Mouse (Mus musculus) embryonic fibroblast, embryonic 13.5 days (primary cell): Measurements from ENCODE around the gene Med4.
A peak's percentile ranks its signal among the peaks of the same experiment; 100 is the strongest.

Source experiments
- CTCF ChIP-seq: IDR thresholded peaks from 2 replicates; pipeline ENCODE4 v1.5.1; 2011; ENCODE audit warnings: mild to moderate bottlenecking, control low read depth, low read length, moderate library complexity, borderline replicate concordance; ENCODE audit not compliant: insufficient read depth
- POLR2A ChIP-seq: IDR thresholded peaks from 2 replicates; pipeline ENCODE4 v1.6.1; 2011; ENCODE audit warnings: low read depth, mild to moderate bottlenecking, control low read depth, low read length, moderate library complexity

GRCm38 (mm10) chr14:73509765-73510423 lies at the start of gene Med4:
- TF ChIP-seq CTCF (peak; percentile 100), POLR2A (peak; percentile 89)
